Mouse (Mus musculus): ENCODE data around the gene Dchs1. TPM values are rescaled to one million over a fixed set of nuclear protein-coding genes. Genes with fewer than 3 reads are reported as not detected.
"Not testable (repeated sequence)": the region's sequence is repeated elsewhere in the genome, so short reads cannot be mapped to it uniquely, and the experiment has no call there.

Gene Dchs1
- polyA plus RNA-seq, 1 experiment = 7.3 TPM

GRCm38 (mm10) chr7:105742539-105743215 is 44.8 kb downstream of the Dchs1 start:
- not testable (repeated sequence) for DNase-seq (ENCODE audit: low read depth)

- DNase-seq (ENCODE audit: low read depth) = no peak
Measured at GRCm38 (mm10) chr7:105741978-105742377, 45.5 kb downstream of the Dchs1 start.

GRCm38 (mm10) chr7:105740851-105741250 is 46.6 kb downstream of the Dchs1 start:
- DNase-seq (ENCODE audit: low read depth) = no peak

- DNase-seq (ENCODE audit: low read depth) = no peak
Measured at GRCm38 (mm10) chr7:105740089-105740795, 47.2 kb downstream of the Dchs1 start.

GRCm38 (mm10) chr7:105738948-105739347 is 48.5 kb downstream of the Dchs1 start:
- DNase-seq (ENCODE audit: low read depth) = no peak

GRCm38 (mm10) chr7:105738286-105738685 is 49.2 kb downstream of the Dchs1 start:
- DNase-seq (ENCODE audit: low read depth) = no peak

- no peak for DNase-seq (ENCODE audit: low read depth)
Measured at GRCm38 (mm10) chr7:105737648-105738047, 49.8 kb downstream of the Dchs1 start.

- no peak for DNase-seq (ENCODE audit: low read depth)
Measured at GRCm38 (mm10) chr7:105736911-105737521, 50.4 kb downstream of the Dchs1 start, which contains the start of gene Rrp8. Gene Rrp8 (minus strand): TSS chr7:105737385.

GRCm38 (mm10) chr7:105736264-105736901 is 51.1 kb downstream of the Dchs1 start, which contains the start of gene Ilk:
Gene Ilk (plus strand): TSS chr7:105736592.
- DNase-seq (ENCODE audit: low read depth) = peak; percentile 41

- not testable (repeated sequence) for DNase-seq (ENCODE audit: low read depth)
Measured at GRCm38 (mm10) chr7:105735464-105735863, 52.0 kb downstream of the Dchs1 start.

- no peak for DNase-seq (ENCODE audit: low read depth)
Measured at GRCm38 (mm10) chr7:105734826-105735225, 52.6 kb downstream of the Dchs1 start.

GRCm38 (mm10) chr7:105733836-105734235 is 53.6 kb downstream of the Dchs1 start:
- no peak for DNase-seq (ENCODE audit: low read depth)

- no peak for DNase-seq (ENCODE audit: low read depth)
Measured at GRCm38 (mm10) chr7:105728701-105729428, 58.6 kb downstream of the Dchs1 start.

GRCm38 (mm10) chr7:105726980-105727325 is 60.5 kb downstream of the Dchs1 start:
- DNase-seq (ENCODE audit: low read depth) = no peak

- no peak for DNase-seq (ENCODE audit: low read depth)
Measured at GRCm38 (mm10) chr7:105726144-105726979, 61.1 kb downstream of the Dchs1 start.

- no peak for DNase-seq (ENCODE audit: low read depth)
Measured at GRCm38 (mm10) chr7:105721916-105722315, 65.5 kb downstream of the Dchs1 start.

GRCm38 (mm10) chr7:105715366-105715765 is 72.1 kb downstream of the Dchs1 start:
- DNase-seq (ENCODE audit: low read depth) = no peak

GRCm38 (mm10) chr7:105708733-105709132 is 78.7 kb downstream of the Dchs1 start:
- no peak for DNase-seq (ENCODE audit: low read depth)

- DNase-seq (ENCODE audit: low read depth) = no peak
Measured at GRCm38 (mm10) chr7:105703816-105704215, 83.6 kb downstream of the Dchs1 start.

- DNase-seq (ENCODE audit: low read depth) = no peak
Measured at GRCm38 (mm10) chr7:105703184-105703583, 84.3 kb downstream of the Dchs1 start.
